Comparison of ENCODE assay signal across 8 mouse cellular contexts in genomic region chr11:3536745-3537333, GRCm38 (mm10). TPM values are rescaled to one million over a fixed set of nuclear protein-coding genes. Genes with fewer than 3 reads are reported as not detected.
DNase-seq lines count a peak whose midpoint lies in the region; ATAC-seq and TF ChIP-seq lines count a peak whose summit lies in the region.

No protein-coding gene starts in this region.

- 91% methylated on average over 5 of the region's 5 CpGs for WGBS in heart, embryonic 12.5 days
- WGBS in embryonic facial prominence, embryonic 13.5 days: 92% methylated on average over 5 of the region's 5 CpGs
- WGBS in lung, postnatal 0 days: 78% methylated on average over 5 of the region's 5 CpGs

- no peaks in the 10 kb centered on the region for H3K27me3 ChIP-seq in heart, embryonic 12.5 days (replicated peaks)
- no peaks in the 10 kb centered on the region for H3K27me3 ChIP-seq in embryonic facial prominence, embryonic 13.5 days
- no peaks in the 10 kb centered on the region for H3K27me3 ChIP-seq in lung, postnatal 0 days (replicated peaks; ENCODE audit: insufficient read depth, low read length)

- H3K9ac ChIP-seq in heart, embryonic 12.5 days: peak overlapping the region; percentile 23; the same call in 1 of the 2 replicates
- H3K9ac ChIP-seq in embryonic facial prominence, embryonic 13.5 days: no peak overlapping the region
- H3K9ac ChIP-seq in lung, postnatal 0 days (replicated peaks; ENCODE audit: low read depth): no peak overlapping the region

- peaks cover 34% of the 10 kb centered on the region for H3K36me3 ChIP-seq in heart, embryonic 12.5 days
- peaks cover 29% of the 10 kb centered on the region for H3K36me3 ChIP-seq in embryonic facial prominence, embryonic 13.5 days
- peaks cover 3% of the 10 kb centered on the region; the same call in 1 of the 2 replicates for H3K36me3 ChIP-seq in lung, postnatal 0 days (ENCODE audit: insufficient read depth, low read length)

- no peaks in the 10 kb centered on the region for H3K9me3 ChIP-seq in heart, embryonic 12.5 days (replicated peaks)
- H3K9me3 ChIP-seq in embryonic facial prominence, embryonic 13.5 days: no peaks in the 10 kb centered on the region
- H3K9me3 ChIP-seq in lung, postnatal 0 days (ENCODE audit: low read length): no peaks in the 10 kb centered on the region

- peak overlapping the region; percentile 54 for H3K4me3 ChIP-seq in heart, embryonic 12.5 days
- H3K4me3 ChIP-seq in embryonic facial prominence, embryonic 13.5 days: no peak overlapping the region
- no peak overlapping the region for H3K4me3 ChIP-seq in lung, postnatal 0 days (ENCODE audit: low read depth, low read length)
- no peak overlapping the region for H3K4me3 ChIP-seq in left cerebral cortex, adult 2 months

- intact Hi-C loops in heart, postnatal 10 days (cut with DNase I): loop anchor here (5.0 kb wide), 1 partner anchor 110 kb away; the partner anchor contains the start of gene Morc2a
- intact Hi-C loops in left cerebral cortex, adult 2 months (cut with DNase I): loop anchor here (5.0 kb wide), 3 partner anchors 110 to 385 kb away; partner anchors contain the start of gene Morc2a

- peak overlapping the region; percentile 74 for H3K4me2 ChIP-seq in heart, embryonic 12.5 days
- peak overlapping the region; percentile 79 for H3K4me2 ChIP-seq in embryonic facial prominence, embryonic 13.5 days
- H3K4me2 ChIP-seq in lung, postnatal 0 days (replicated peaks; ENCODE audit: low read depth, low read length): peak overlapping the region; percentile 82

- no peak for ATAC-seq in heart, embryonic 12.5 days (ENCODE audit: insufficient number of reproducible peaks, low FRiP score)
- no peak for ATAC-seq in embryonic facial prominence, embryonic 13.5 days (ENCODE audit: insufficient number of reproducible peaks, insufficient read depth, low FRiP score, low TSS enrichment, low read depth)
- ATAC-seq in lung, postnatal 0 days: no peak

- no peak for DNase-seq in heart, postnatal 10 days
- peak; percentile 97 for DNase-seq in kidney, adult 9 months
- peak; percentile 64 for DNase-seq in lung, postnatal 0 days (ENCODE audit: low spot score)
- no peak for DNase-seq in frontal cortex, postnatal 14 days (ENCODE audit: low spot score in 2 of 2)
- no peak for DNase-seq in yolk sac, embryonic 10.5 days (ENCODE audit: low spot score)
- DNase-seq in left cerebral cortex, adult 2 months (ENCODE audit: extremely low spot score in 1 of 2, low spot score in 2 of 2): no peak

- TF ChIP-seq EP300 in lung, postnatal 0 days (IDR thresholded peaks at IDR 0.05): no peak

- 0 out of 2 replicates have a peak overlapping the region, but pooled peaks have one; percentile 95 for H3K27ac ChIP-seq in heart, embryonic 12.5 days (ENCODE audit: poor library complexity, severe bottlenecking)
- H3K27ac ChIP-seq in embryonic facial prominence, embryonic 13.5 days: no peak overlapping the region
- peak overlapping the region; percentile 43 for H3K27ac ChIP-seq in lung, postnatal 0 days (ENCODE audit: low read length)
- H3K27ac ChIP-seq in left cerebral cortex, adult 2 months: no peak overlapping the region

- no peak for TF ChIP-seq CTCF in lung, postnatal 0 days (IDR thresholded peaks at IDR 0.05)
- no peak for TF ChIP-seq CTCF in left cerebral cortex, adult 2 months (IDR thresholded peaks at IDR 0.05)

- H3K4me1 ChIP-seq in heart, embryonic 12.5 days (replicated peaks): peaks cover 31% of the 10 kb centered on the region
- H3K4me1 ChIP-seq in embryonic facial prominence, embryonic 13.5 days: peaks cover 37% of the 10 kb centered on the region
- H3K4me1 ChIP-seq in lung, postnatal 0 days (ENCODE audit: insufficient read depth, low read depth, low read length): peaks cover 25% of the 10 kb centered on the region

RNA-seq across cellular contexts. Expression of gene Smtn, which starts 3.6 kb away (rescaled TPM):
- 94.7 and 95.3 TPM in 2 replicates for polyA plus RNA-seq in heart, embryonic 12.5 days (2016; fragmentation: Nextera tagmentation; extraction: Ambion mirVana)
- 100 to 1,000 TPM; 210 to 215 TPM for total RNA-seq in heart, postnatal 10 days (2021)
- 43.9 and 46.1 TPM in 2 replicates for polyA plus RNA-seq in embryonic facial prominence, embryonic 13.5 days (2015; fragmentation: Nextera tagmentation; extraction: Ambion mirVana)
- polyA plus RNA-seq in lung, postnatal 0 days (2015; fragmentation: Nextera tagmentation; extraction: Ambion mirVana): 47.6 and 51.1 TPM in 2 replicates
- total RNA-seq in left cerebral cortex, adult 2 months (2021): 10 to 100 TPM in 1 of 2 experiments, 1 to 10 TPM in 1; 9.6 to 12.2 TPM

RNA-seq across cellular contexts. Expression of gene Selenom, which starts 22.4 kb away (rescaled TPM):
- 125 and 129 TPM in 2 replicates for polyA plus RNA-seq in heart, embryonic 12.5 days (2016; fragmentation: Nextera tagmentation; extraction: Ambion mirVana)
- 10 to 100 TPM; 57.2 to 57.3 TPM for total RNA-seq in heart, postnatal 10 days (2021)
- polyA plus RNA-seq in embryonic facial prominence, embryonic 13.5 days (2015; fragmentation: Nextera tagmentation; extraction: Ambion mirVana): 128 and 132 TPM in 2 replicates
- 60.8 and 62.8 TPM in 2 replicates for polyA plus RNA-seq in lung, postnatal 0 days (2015; fragmentation: Nextera tagmentation; extraction: Ambion mirVana)
- 100 to 1,000 TPM; 135 to 138 TPM for total RNA-seq in left cerebral cortex, adult 2 months (2021)

RNA-seq across cellular contexts. Expression of gene Inpp5j, which starts 32.2 kb away (rescaled TPM):
- 11.4 and 11.5 TPM in 2 replicates for polyA plus RNA-seq in heart, embryonic 12.5 days (2016; fragmentation: Nextera tagmentation; extraction: Ambion mirVana)
- total RNA-seq in heart, postnatal 10 days (2021): 10 to 100 TPM; 15.4 to 19.1 TPM
- polyA plus RNA-seq in embryonic facial prominence, embryonic 13.5 days (2015; fragmentation: Nextera tagmentation; extraction: Ambion mirVana): 0.48 and 0.85 TPM in 2 replicates
- 0.44 and 0.58 TPM in 2 replicates for polyA plus RNA-seq in lung, postnatal 0 days (2015; fragmentation: Nextera tagmentation; extraction: Ambion mirVana)
- 10 to 100 TPM; 54.0 to 57.8 TPM for total RNA-seq in left cerebral cortex, adult 2 months (2021)

RNA-seq across cellular contexts. Expression of gene Pla2g3, which starts 48.8 kb away (rescaled TPM):
- 0.26 and 0.30 TPM in 2 replicates for polyA plus RNA-seq in heart, embryonic 12.5 days (2016; fragmentation: Nextera tagmentation; extraction: Ambion mirVana)
- under 1 TPM in 1 of 2 experiments, not detected in 1; 0.10 TPM for total RNA-seq in heart, postnatal 10 days (2021)
- polyA plus RNA-seq in embryonic facial prominence, embryonic 13.5 days (2015; fragmentation: Nextera tagmentation; extraction: Ambion mirVana): 0.51 and 0.60 TPM in 2 replicates
- polyA plus RNA-seq in lung, postnatal 0 days (2015; fragmentation: Nextera tagmentation; extraction: Ambion mirVana): 0.29 and 0.30 TPM in 2 replicates
- 1 to 10 TPM; 3.8 to 4.1 TPM for total RNA-seq in left cerebral cortex, adult 2 months (2021)

Comparison
In these comparisons a context has a peak if more than half of its experiments do, and no peak if none do; other contexts are left out.
1. H3K27ac ChIP-seq: peak in heart, embryonic 12.5 days (single experiment) and lung, postnatal 0 days (single experiment); none in embryonic facial prominence, embryonic 13.5 days (single experiment) and left cerebral cortex, adult 2 months (single experiment).
2. DNase-seq: peak in kidney, adult 9 months (single experiment) and lung, postnatal 0 days (single experiment); none in heart, postnatal 10 days (0 of 2), frontal cortex, postnatal 14 days (0 of 2), yolk sac, embryonic 10.5 days (single experiment) and left cerebral cortex, adult 2 months (0 of 2).
3. Peak in every context shown above with its lines, with median percentiles within 50 percentile points of each other: H3K4me2 ChIP-seq.